Mouse (Mus musculus) hindbrain, embryonic 14.5 days (tissue): Measurements from ENCODE around the gene Mllt10. TPM values are rescaled to one million over a fixed set of nuclear protein-coding genes. Genes with fewer than 3 reads are reported as not detected.
"Not testable (repeated sequence)": the region's sequence is repeated elsewhere in the genome, so short reads cannot be mapped to it uniquely, and the experiment has no call there.

Experiments
- ATAC-seq: fragments of 200-750 bp; cut with Nextera tagmentation; 2 replicates; pipeline ENCODE4 v1.8.0; 2017; ENCODE audit warnings: moderate number of reproducible peaks, mild to moderate bottlenecking, moderate TSS enrichment, moderate library complexity; ENCODE audit not compliant: low FRiP score
- DNase-seq: peaks from one replicate; pipeline ENCODE4 v3.0.0-alpha.2; 2015; ENCODE audit warnings: low spot score
- H3K27ac ChIP-seq: fragments of 300-500 bp; sonication (generic); 2 replicates; pipeline ENCODE4 v1.5.1; 2014; ENCODE audit warnings: mild to moderate bottlenecking, moderate library complexity
- H3K27me3 ChIP-seq: fragments of 300-500 bp; sonication (generic); 2 replicates; pipeline ENCODE4 v1.6.1; 2014; ENCODE audit warnings: mild to moderate bottlenecking, low read length, mixed read lengths; ENCODE audit not compliant: control insufficient read depth, insufficient read depth
- H3K36me3 ChIP-seq: fragments of 300-500 bp; sonication (generic); replicated peaks from 2 replicates; pipeline ENCODE4 v1.6.1; 2014; ENCODE audit not compliant: control insufficient read depth, insufficient read depth
- H3K4me1 ChIP-seq: fragments of 300-500 bp; sonication (generic); replicated peaks from 2 replicates; pipeline ENCODE4 v1.6.1; 2014; ENCODE audit warnings: antibody characterized with exemption, low read length, mixed read lengths; ENCODE audit not compliant: control insufficient read depth, insufficient read depth
- H3K4me2 ChIP-seq: fragments of 300-500 bp; sonication (generic); replicated peaks from 2 replicates; pipeline ENCODE4 v1.6.1; 2014; ENCODE audit warnings: mild to moderate bottlenecking, moderate library complexity
- H3K4me3 ChIP-seq: fragments of 300-500 bp; sonication (generic); replicated peaks from 2 replicates; pipeline ENCODE4 v1.5.1; 2014; ENCODE audit warnings: mild to moderate bottlenecking, low read length
- H3K9ac ChIP-seq: fragments of 300-500 bp; sonication (generic); 2 replicates; pipeline ENCODE4 v1.6.1; 2014
- H3K9me3 ChIP-seq: fragments of 300-500 bp; sonication (generic); 2 replicates; pipeline ENCODE4 v1.6.1; 2016; ENCODE audit warnings: low read length; ENCODE audit not compliant: control insufficient read depth
- WGBS: fragments of 180-500 bp; shearing (Covaris S2); extraction: QIAGEN DNeasy Blood & Tissue Kit; methylation state at CpG from one replicate; pipeline ENCODE4 v1.1.7; 2014; 5-methylcytosine and 5-hydroxymethylcytosine counted together
- polyA plus RNA-seq: library from polyadenylated mRNA; unstranded; fragments of >200 nt; fragmentation: Nextera tagmentation; extraction: Ambion mirVana; gene quantifications from 2 replicates; pipeline ENCODE4 v1.2.1, GENCODE M21; 2014

Mllt10 gene
- polyA plus RNA-seq, 1 experiment from 2014 or later, result 33.1 TPM

DNA sequence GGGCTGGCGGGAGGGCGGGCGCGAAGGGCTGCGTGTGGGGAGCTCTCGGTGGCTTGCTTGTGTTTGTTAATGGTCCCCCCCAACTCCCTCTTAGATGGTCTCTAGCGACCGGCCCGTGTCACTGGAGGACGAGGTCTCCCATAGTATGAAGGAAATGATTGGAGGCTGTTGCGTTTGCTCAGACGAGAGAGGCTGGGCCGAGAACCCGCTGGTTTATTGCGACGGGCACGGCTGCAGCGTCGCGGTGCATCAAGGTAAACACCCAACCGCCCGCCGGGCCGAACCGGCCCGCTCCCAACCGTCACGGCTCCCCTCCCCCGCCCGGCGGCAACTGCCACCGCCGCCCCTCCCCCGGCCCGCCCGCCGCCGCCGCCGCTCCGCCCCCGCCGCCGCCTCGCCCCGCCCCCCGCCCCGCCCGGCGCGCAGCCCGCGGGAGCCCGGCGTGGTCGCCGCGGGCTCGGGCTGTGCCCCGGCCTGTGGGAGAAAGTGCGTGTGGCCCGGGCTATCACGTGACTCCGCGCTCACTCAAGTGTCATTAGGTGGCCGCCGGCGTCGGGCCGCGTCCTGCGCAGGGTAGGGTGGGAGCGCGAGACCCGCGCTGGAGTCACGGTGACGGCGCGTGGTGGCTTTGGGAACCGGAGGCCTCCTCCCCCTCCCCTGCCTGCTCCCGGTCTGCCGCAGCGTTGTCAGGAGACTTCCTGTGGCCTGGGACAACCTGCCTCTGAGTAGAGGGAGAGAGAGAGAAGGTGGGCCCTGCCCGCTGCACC is 10.1 kb downstream of the Mllt10 start:
- Histone ChIP-seq H3K4me2 (peak overlapping the region; percentile 63), H3K27me3 (no peaks in the 10 kb centered on the region), H3K4me1 (peaks cover 11% of the 10 kb centered on the region), H3K4me3 (peak overlapping the region; percentile 85), H3K36me3 (peaks cover 7% of the 10 kb centered on the region; the same call in 1 of the 2 replicates), H3K9me3 (no peaks in the 10 kb centered on the region), H3K9ac (peak overlapping the region; percentile 94), H3K27ac (peak overlapping the region; percentile 99)
- 0% methylated on average over 53 of the region's 85 CpGs for WGBS
- DNase-seq (peak; percentile 73), ATAC-seq (peak; percentile 56)

DNA sequence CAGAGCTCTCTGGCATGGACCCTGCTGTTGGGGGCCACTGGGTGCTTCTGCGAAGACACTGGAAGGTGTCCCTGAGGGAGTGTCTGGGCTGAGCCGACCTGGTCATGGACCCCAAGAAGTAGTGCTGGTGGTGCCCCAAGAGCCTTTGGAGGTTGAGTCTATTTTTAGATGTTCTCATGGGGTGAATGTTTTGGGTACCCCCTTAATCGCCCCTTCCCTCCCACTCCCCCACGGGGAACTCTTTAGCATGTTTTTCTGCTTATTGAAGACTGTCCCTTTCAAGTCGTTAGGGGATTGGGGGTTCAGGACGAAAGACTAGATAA is 10.6 kb downstream of the Mllt10 start:
- H3K9ac ChIP-seq, result peak overlapping the region; percentile 94
- H3K27me3 ChIP-seq, result no peaks in the 10 kb centered on the region
- WGBS, result 3% methylated on average over 6 of the region's 6 CpGs
- no peak for DNase-seq
- peaks cover 11% of the 10 kb centered on the region for H3K4me1 ChIP-seq
- H3K9me3 ChIP-seq, result no peaks in the 10 kb centered on the region
- peak overlapping the region; percentile 99 for H3K27ac ChIP-seq
- peak overlapping the region; percentile 63 for H3K4me2 ChIP-seq
- H3K4me3 ChIP-seq, result peak overlapping the region; percentile 85
- peaks cover 7% of the 10 kb centered on the region; the same call in 1 of the 2 replicates for H3K36me3 ChIP-seq
- ATAC-seq, result no peak

DNA sequence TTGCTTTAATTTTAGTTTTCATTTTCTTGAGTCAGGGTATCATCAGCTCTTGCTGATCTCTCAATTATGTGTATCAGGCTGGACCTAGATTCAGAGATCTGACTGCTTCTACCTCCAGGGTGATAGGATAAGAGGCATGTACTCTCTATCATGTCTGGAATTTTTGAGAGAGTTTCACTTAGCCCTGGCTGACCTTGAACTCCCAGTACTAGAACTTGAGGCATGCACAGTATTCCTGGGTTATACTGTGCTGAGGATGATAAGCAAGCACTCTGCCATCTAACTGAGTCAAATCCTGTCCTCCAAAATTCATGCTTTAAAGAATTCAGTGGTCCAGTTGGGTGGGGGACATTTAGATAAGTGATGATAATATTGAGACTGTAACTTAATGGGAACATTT is 11.4 kb downstream of the Mllt10 start:
- 0 out of 2 replicates have a peak overlapping the region, but pooled peaks have one; percentile 94 for H3K9ac ChIP-seq
- peak overlapping the region; percentile 63 for H3K4me2 ChIP-seq
- H3K4me3 ChIP-seq, result peak overlapping the region; percentile 85; the same call in 1 of the 2 replicates

DNA sequence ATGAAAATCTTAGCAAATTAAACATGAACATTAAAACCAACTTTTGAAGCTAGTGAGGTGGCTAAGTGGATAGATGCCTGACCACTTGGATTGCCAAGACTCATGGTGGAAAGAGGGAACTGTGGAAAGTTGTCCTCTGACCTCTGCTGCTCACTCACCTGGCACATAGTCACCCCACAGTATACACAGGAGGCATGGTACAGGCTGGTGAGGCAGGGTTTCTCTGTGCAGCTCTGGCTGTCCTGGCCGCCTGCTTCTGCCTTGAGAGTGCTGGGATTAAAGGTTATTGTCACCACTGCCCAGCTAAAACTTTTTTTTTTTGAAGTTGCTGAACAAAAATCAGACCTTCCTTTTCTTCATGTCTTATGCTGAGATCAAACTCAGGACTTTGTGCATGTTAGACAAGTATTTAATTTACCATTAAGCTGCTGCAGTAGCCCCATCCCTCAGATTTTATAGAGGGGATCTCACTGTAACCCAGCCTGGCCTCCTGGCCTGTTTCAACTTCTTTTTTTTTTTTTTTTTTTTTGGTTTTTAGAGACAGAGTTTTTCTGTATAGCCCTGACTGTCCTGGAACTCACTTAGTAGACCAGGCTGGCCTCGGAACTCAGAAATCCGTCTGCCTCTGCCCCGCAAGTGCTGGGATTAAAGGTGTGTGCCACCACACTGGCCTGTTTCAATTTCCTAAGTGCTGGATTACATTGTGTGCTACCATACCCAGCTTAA is 13.2 kb downstream of the Mllt10 start:
- ATAC-seq, result no peak
- WGBS, result 92% methylated on average over 4 of the region's 4 CpGs
- no peaks in the 10 kb centered on the region for H3K9me3 ChIP-seq

More for the DNA sequence above, 11.4 kb downstream of the Mllt10 start:
- peaks cover 12% of the 10 kb centered on the region; the same call in 1 of the 2 replicates for H3K36me3 ChIP-seq
- peaks cover 11% of the 10 kb centered on the region for H3K4me1 ChIP-seq
- no peaks in the 10 kb centered on the region for H3K27me3 ChIP-seq
- no peaks in the 10 kb centered on the region for H3K9me3 ChIP-seq
- ATAC-seq, result no peak
- no peak for DNase-seq
- no peak overlapping the region for H3K27ac ChIP-seq

GRCm38 (mm10) chr2:18071947-18072346 is 16.9 kb downstream of the Mllt10 start:
- Histone ChIP-seq H3K27ac (no peak overlapping the region), H3K9me3 (no peaks in the 10 kb centered on the region), H3K9ac (no peak overlapping the region), H3K4me3 (no peak overlapping the region), H3K4me2 (no peak overlapping the region), H3K4me1 (no peaks in the 10 kb centered on the region), H3K27me3 (no peaks in the 10 kb centered on the region), H3K36me3 (peaks cover 48% of the 10 kb centered on the region)
- no peak for ATAC-seq
- WGBS, result 91% methylated on average over 2 of the region's 2 CpGs
- no peak for DNase-seq

More for the DNA sequence above, 13.2 kb downstream of the Mllt10 start:
- Histone ChIP-seq H3K4me3 (no peak overlapping the region), H3K36me3 (peaks cover 22% of the 10 kb centered on the region; the same call in 1 of the 2 replicates), H3K4me1 (peaks cover 11% of the 10 kb centered on the region), H3K4me2 (no peak overlapping the region), H3K9ac (no peak overlapping the region), H3K27ac (no peak overlapping the region), H3K27me3 (no peaks in the 10 kb centered on the region)
- DNase-seq, result no peak

- H3K27ac ChIP-seq, result no peak overlapping the region
- H3K9ac ChIP-seq, result no peak overlapping the region
- no peaks in the 10 kb centered on the region for H3K9me3 ChIP-seq
- H3K36me3 ChIP-seq, result peaks cover 63% of the 10 kb centered on the region
- WGBS, result 90% methylated on average over 2 of the region's 2 CpGs
- no peaks in the 10 kb centered on the region for H3K27me3 ChIP-seq
- ATAC-seq (no peak), DNase-seq (no peak)
- no peaks in the 10 kb centered on the region for H3K4me1 ChIP-seq
- H3K4me3 ChIP-seq, result no peak overlapping the region
- no peak overlapping the region for H3K4me2 ChIP-seq
Measured at GRCm38 (mm10) chr2:18080182-18080860, 25.3 kb downstream of the Mllt10 start.

DNA sequence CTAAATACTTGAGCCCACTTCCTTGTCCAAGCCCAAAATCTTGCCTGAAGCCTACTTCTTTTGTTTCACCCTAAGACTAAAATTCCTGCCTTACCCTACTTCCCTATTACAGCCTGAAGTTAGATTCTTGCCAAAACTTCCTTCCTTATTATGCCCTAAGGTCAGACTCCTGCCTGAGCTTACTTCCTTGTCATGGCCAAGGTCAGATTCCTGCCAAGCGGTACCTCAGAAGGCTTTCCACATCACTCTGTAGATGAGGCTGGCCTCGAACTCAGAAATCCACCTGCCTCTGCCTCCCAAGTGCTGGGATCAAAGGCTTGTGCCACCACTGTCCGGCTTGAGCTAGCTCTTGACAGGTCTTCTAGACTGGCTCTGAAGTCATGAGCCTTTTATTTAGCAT is 32.7 kb downstream of the Mllt10 start:
- not testable (repeated sequence) for H3K9me3 ChIP-seq, H3K4me2 ChIP-seq, H3K27ac ChIP-seq, DNase-seq, H3K9ac ChIP-seq, H3K4me1 ChIP-seq, ATAC-seq, H3K4me3 ChIP-seq, H3K27me3 ChIP-seq
- peaks cover 72% of the 10 kb centered on the region for H3K36me3 ChIP-seq
- WGBS, result 93% methylated on average over 3 of the region's 3 CpGs

DNA sequence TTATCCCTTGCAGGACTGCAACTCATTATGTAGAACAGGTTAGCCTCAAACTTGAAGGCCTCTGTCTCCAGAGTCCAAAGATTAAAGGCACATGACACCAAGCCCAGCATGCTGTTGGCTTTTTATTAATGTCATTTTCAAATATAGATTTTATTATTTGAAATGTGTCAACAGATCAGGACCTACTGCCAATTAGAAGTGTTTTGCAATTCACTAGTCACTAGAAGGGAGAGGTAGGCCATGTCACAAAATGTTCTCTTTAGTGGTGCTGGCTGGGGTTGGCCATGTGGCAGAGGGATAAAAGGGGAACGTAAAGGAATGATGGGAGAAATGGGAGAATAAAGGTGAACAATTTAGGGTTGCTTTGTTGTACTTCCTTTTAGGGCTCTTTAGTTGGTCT is 38.8 kb downstream of the Mllt10 start:
- no peak overlapping the region for H3K4me3 ChIP-seq
- ATAC-seq (no peak), DNase-seq (no peak)
- H3K9ac ChIP-seq, result no peak overlapping the region
- no peaks in the 10 kb centered on the region for H3K27me3 ChIP-seq
- no peaks in the 10 kb centered on the region for H3K9me3 ChIP-seq
- H3K4me2 ChIP-seq, result no peak overlapping the region
- 97% methylated on average over 1 of the region's 1 CpGs for WGBS
- H3K4me1 ChIP-seq, result no peaks in the 10 kb centered on the region
- H3K27ac ChIP-seq, result no peak overlapping the region
- H3K36me3 ChIP-seq, result peaks cover 42% of the 10 kb centered on the region

GRCm38 (mm10) chr2:18094319-18094718 is 39.3 kb downstream of the Mllt10 start:
- Histone ChIP-seq H3K27ac (no peak overlapping the region), H3K36me3 (peaks cover 40% of the 10 kb centered on the region), H3K4me2 (no peak overlapping the region), H3K4me3 (no peak overlapping the region), H3K9me3 (no peaks in the 10 kb centered on the region), H3K4me1 (no peaks in the 10 kb centered on the region), H3K9ac (no peak overlapping the region), H3K27me3 (no peaks in the 10 kb centered on the region)
- ATAC-seq (no peak), DNase-seq (no peak)
